Mouse (Mus musculus) brown adipose tissue, adult 24 weeks (tissue): ENCODE data around the gene F12. TPM values are rescaled to one million over a fixed set of nuclear protein-coding genes. Genes with fewer than 3 reads are reported as not detected.
A peak's percentile ranks its signal among the peaks of the same experiment; 100 is the strongest.
"Not testable (repeated sequence)": the region's sequence is repeated elsewhere in the genome, so short reads cannot be mapped to it uniquely, and the experiment has no call there.

Source experiments
- H3K27ac ChIP-seq: fragments of 200-500 bp; replicated peaks from 2 replicates; pipeline ENCODE4 v1.5.1; 2012; ENCODE audit warnings: low read depth, mild to moderate bottlenecking, low read length
- H3K4me1 ChIP-seq: fragments of 200-500 bp; 2 replicates; pipeline ENCODE4 v1.6.1; 2012; ENCODE audit warnings: low read length, mixed read lengths; ENCODE audit not compliant: control insufficient read depth, insufficient read depth, insufficient read length
- H3K4me3 ChIP-seq: fragments of 200-500 bp; 2 replicates; pipeline ENCODE4 v1.5.1; 2012; ENCODE audit warnings: low read depth, mild to moderate bottlenecking, low read length, moderate library complexity; ENCODE audit not compliant: insufficient read depth
- polyA plus RNA-seq: library from polyadenylated mRNA; stranded (reverse); fragments of >200 nt; gene quantifications from 2 replicates; pipeline ENCODE4 v1.2.4, GENCODE M21; 2012; ENCODE audit not compliant: missing spikeins, insufficient read depth, insufficient read length

F12 gene
- polyA plus RNA-seq, 1 experiment = not detected

DNA sequence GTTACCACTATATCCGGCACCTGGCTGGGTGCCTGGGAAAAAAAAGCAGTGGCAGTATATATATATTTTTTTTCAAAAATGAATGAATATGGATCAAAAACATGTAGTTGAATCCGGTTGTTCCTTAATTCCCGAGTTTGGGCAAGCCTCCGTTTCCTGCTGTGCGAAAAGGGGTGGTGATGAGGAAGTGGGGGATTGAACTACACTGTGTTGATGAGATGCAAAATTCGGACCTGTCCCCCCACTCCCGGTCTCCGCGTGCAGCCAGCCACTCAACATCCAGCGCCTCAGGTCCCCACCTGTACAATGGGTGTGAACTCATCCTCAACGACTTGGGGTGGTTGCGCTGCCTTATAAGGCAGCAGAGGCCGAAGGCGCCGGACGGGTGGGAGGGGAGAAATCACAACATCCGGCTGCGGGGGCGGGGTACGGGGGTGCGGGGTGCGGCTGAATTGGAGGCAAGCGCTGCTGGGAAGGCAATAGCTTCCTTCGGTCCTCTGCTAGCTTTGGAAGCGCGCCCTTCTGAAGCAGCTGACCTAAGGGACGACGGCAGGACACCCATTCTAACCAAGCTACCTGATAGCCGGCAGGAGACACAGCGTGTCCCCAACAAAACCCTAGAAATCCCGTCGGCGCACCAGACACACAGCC, 17.8 kb upstream of the F12 start:
- Histone ChIP-seq H3K27ac (peak overlapping the region; percentile 100), H3K4me1 (peaks cover 40% of the 10 kb centered on the region), H3K4me3 (peak overlapping the region; percentile 79)

DNA sequence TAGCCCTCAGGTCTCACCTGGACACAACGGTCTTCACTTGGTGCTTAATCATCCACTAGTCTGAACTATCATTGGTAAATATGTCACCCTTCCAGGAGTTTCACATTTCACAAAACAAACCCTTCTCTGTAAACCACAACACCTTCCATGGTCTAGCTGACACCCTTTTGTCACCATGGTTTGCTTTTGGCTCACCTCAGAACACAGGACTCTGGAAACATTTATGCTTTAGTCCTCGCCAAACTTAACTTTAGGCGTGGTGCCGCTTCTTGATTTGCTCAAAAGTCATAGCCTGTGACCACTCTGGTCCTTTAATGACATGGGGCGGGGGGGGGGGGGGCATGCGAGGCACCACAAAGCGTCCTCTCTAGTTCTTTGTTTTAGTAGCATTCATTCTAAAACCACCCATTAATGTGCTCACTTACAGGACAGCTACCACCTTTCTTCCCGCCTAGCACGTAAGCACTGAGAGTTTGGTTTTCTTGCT, 17.2 kb upstream of the F12 start:
- H3K4me3 ChIP-seq = peak overlapping the region; percentile 79
- peak overlapping the region; percentile 99 for H3K27ac ChIP-seq
- H3K4me1 ChIP-seq = peaks cover 38% of the 10 kb centered on the region

DNA sequence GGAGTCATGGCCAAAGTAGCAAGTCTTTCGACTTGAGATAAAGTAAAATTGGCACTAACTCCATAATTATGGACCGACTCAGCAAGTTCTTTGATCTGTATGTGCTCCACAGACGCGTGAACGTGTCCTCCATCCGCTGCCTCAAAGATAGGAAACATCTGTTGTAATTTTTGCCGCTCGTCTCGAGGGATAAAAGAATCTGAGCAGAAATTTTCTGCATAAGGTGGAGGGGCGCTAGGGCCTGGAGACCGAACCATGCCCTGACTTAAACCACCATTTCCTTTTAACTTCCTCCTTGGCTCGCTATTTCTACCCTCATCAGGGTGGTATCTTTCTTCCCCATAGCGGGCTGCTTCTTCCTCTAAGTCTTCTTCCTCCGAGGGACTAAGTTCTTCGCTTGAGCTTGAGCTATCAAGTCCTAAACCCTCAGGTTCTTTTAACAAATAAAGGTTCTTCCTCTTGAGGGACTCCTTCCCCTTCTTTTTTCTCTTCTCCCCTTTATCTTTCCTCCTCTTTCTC, 10.6 kb upstream of the F12 start:
- not testable (repeated sequence) for H3K4me1 ChIP-seq, H3K27ac ChIP-seq, H3K4me3 ChIP-seq

DNA sequence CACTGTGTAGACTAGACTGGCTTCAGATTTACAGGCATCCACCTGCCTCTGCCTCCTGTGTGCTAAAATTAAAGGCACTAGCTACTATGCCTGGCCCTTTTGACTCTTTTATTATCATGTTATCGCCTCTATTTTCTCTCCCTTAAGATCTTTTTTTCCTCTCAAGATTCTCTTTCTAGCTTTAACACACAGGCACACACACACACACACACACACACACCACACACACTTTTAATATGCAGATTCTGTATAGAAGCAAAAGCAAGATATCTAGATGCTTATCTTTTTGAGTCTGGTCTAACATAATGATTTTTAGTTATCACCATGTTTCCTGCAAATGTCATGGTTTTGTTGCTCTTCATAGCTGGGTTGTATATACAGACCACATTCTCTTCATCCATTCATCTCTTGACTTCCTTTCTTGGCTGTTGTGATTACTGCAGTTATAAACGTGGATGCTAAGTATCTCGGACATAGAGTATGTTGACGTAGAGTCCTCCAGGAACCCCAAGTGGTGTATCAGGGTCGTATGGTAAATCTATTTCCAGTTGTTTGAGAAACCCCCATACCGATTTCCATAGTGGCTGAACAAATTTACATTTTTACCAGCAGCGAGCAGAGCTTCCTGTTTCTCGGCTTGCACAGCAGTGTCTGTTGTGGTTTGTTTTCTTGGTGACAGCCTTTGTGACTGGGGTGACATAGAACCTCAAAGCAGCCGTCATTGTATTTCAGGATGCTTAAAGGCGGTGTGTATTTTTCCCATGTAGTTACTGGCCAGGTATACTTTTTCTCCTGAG, 5.5 kb upstream of the F12 start:
- no peak overlapping the region for H3K4me3 ChIP-seq
- 0 out of 2 replicates have a peak overlapping the region, but pooled peaks have one; percentile 9 for H3K27ac ChIP-seq
- H3K4me1 ChIP-seq = no peaks in the 10 kb centered on the region; the same call in 1 of the 2 replicates

DNA sequence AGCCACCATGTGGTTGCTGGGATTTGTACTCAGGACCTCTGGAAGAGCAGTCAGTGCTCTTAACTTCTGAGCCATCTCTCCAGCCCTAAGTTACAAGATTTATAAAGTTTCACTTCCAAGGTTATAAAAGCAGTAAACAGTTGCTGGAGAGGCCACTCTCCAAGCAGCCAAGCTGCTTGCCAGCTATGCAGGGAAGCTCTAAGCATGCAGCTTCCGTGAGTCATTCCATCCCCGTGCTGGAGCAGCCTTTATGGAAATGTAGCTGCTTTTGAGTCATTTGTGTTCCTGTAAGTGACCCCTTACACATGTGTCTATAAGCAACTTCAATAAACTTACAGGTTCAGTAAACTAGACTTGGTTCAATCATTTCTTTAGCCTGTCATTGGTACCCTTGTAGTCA, 4.0 kb upstream of the F12 start:
- Histone ChIP-seq H3K4me1 (no peaks in the 10 kb centered on the region; the same call in 1 of the 2 replicates), H3K27ac (no peak overlapping the region)

DNA sequence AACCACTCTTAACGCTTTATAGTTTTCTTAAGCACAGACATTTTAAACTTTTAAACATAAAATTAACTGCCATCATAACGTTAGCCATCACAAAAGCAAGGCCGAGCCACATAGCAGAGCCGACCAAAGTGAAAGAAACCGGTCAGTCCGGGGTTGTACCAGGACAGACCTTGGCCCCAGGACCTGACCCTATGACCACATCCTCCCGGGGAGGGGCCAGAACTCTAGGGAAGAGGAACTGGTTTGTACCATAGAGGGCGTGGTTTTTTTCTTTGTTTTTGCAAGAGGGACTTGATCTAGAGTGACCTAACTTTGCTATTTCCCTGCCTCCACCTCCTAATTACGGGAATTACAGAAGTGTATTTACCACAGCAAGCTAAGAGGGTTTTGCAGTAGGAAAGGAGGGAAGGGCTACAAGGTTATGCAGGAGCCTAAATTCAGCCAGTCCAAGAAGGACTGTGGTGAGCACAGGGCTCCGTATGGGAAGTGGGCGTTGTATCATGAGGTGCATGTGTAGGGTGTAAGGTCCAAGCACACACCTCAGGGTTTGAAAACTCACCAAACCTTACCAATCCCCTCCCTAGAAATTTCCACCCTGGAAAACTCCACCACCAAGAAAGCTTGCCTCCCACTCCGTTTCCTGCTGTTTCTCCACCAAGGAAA, 2.8 kb upstream of the F12 start:
- peak overlapping the region; percentile 83 for H3K27ac ChIP-seq
- 0 out of 2 replicates have a peak overlapping the region, but pooled peaks have one; percentile 4 for H3K4me3 ChIP-seq
- no peaks in the 10 kb centered on the region; the same call in 1 of the 2 replicates for H3K4me1 ChIP-seq

More for the DNA sequence above, 4.0 kb upstream of the F12 start:
- H3K4me3 ChIP-seq = no peak overlapping the region

DNA sequence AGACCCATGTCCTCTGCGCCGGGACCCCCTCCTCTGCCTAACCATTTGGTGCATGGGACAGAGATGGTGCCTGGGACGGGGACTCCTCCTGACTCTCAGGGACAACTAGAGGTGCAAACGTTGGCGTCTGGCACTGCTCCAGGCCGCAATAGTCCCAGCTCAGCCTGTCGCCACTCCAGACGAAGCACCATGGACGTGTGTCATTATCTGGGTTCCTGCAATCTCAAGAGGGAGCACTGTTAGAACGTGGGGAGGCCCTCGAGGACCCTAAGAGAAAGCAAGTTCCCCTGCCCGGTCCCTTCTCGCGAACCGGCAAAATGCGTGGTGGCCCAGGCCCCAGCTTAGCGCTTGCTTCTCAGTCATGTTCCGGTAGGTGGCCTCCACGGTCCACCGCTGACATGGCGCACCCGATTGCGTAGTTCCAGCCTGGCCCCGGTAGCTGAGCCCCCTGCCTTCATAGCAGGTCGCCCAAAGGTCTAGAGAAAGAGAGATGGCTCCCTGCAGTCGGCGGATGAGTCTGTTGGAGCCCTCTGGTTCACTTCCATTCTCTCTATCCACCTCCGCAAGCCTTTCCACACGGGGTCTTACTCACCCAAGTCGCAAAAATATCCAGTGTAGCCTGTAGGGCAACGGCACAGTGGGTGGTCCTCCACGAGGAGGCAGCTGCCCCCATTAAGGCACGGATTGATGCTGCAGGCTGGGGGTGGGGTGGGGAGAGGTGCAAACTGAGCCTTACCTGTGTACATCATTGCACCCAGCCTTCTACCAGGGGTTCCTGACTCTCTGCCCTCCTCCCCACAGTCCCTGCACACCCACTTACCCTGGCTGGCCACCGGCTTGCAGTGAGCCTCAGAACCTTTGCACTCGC, 5.4 kb downstream of the F12 start:
- Histone ChIP-seq H3K4me3 (peak overlapping the region; percentile 42), H3K4me1 (peaks cover 2% of the 10 kb centered on the region; the same call in 1 of the 2 replicates), H3K27ac (0 out of 2 replicates have a peak overlapping the region, but pooled peaks have one; percentile 4)

DNA sequence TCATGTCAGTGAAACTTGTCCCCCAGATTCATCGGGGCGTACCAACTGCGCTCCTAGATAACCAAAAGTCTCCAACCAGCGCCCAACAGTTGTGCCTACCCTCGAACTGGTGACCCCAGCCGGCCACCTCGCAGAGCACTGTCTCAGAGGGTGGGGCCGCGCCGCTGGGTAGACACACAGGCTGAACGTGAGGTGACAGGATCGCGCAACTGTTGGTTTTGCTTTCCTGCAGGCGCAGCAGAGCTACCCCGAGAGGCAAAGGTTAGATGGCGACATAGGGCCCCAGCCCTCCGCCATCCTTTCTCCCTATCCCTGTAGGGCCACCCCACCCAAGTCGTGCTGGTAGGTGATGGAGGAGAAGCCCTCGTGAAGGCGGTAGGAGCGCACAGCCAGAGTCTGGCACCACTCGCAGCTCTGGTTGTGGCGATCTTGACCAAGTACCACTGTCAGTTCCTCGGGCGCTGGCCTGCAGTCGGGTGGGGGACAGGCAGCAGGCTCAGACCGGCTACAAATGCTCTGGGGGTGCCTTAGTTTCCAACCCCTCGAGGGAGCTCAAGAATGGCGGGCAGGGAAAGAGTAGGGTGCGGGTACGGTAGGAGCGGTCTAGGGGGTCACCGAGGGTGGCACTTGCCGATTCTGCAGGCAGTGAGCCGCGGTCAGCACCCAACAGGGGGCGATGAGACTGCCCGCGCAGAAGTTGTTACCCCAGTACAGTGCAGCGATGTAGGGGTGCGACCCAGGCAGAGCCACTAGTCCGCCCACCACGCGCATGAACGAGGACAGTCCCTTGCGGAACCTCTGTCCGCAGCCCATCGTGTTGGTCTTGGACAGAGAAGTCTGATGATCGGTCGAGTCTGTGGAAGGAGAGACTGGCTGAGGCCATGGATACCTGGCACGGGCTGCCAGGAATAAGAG, 6.3 kb downstream of the F12 start:
- no peak overlapping the region for H3K4me3 ChIP-seq

DNA sequence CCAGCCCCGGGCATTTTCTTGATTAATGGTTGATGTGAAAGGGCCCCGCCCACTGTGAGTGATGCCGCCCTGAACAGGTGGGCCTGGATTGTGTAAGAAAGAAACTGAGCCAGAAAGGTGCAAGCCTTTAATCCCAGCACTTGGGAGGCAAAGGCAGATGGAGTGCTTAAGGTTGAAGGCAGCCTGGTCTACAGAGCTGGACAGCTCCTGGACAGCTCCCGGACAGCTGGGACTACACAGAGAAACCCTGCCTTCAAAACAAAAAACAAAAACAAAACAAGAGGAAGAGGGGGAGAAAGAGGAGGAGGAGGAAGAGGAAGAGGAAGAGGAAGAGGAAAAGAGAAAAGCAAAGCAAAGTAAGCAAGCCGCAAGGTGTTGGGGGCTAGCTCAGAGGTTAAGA, 7.5 kb downstream of the F12 start:
- no peak overlapping the region for H3K4me3 ChIP-seq
- H3K4me1 ChIP-seq = peaks cover 2% of the 10 kb centered on the region; the same call in 1 of the 2 replicates
- no peak overlapping the region for H3K27ac ChIP-seq

More for the DNA sequence above, 6.3 kb downstream of the F12 start:
- H3K4me1 ChIP-seq = peaks cover 2% of the 10 kb centered on the region; the same call in 1 of the 2 replicates
- no peak overlapping the region for H3K27ac ChIP-seq

DNA sequence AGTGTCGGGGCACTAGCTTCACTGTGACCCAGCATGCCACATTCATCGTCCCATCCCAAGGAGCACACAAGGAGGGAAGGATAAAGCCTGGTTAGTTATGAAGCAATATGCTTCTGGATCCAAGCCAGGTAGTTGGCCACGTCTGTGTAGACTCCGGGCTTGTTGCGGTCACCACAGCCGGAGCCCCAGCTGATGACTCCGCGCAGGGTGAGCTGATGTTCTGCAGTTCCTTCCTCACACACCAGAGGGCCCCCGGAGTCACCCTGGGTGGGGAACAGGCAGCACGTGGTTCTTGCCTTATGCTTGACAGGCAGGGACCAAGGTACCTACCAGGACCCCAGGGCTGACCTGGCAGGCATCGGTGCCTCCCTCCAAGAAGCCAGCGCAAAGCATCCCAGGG, 8.6 kb downstream of the F12 start:
- peaks cover 2% of the 10 kb centered on the region; the same call in 1 of the 2 replicates for H3K4me1 ChIP-seq
- H3K27ac ChIP-seq = no peak overlapping the region
- H3K4me3 ChIP-seq = no peak overlapping the region

DNA sequence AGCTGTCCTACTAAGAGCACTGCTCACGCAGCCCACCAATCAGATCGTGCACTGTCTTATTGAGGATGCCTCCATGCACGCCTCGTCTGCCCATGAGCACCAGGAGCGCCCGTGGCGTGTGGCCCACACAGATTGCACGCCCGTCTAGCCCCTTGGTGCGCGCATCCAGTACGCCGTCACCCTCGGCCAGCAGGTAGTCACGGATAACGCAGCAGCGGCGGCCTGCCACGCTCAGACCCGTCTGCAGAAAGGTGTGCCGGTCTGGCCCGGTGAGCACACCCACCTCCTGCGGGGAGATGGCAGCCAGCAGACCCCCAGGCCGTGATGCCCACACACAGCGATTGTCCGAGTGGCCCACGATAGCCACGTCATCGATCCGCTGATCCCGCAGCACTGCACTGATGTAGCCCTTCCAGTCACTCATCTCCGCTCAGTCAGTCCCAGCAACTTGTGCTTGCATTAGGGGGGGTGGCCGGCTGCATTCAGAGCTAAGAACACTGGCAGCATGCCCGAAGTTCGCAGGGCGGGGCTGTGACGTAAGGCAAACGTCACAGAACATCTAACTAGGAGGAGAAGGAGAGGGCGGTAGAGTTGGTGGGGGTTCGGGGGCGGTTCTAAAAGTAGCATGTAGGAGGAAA, 11.7 kb downstream of the F12 start, which contains the start of gene Pfn3:
TSS of gene Pfn3 (minus strand) at position 490 of the 638 bp plus-strand sequence.
- no peak within 1 kb of the TSS for H3K4me3 ChIP-seq
- no peak within 1 kb of the TSS for H3K27ac ChIP-seq
- peaks cover 2% of the 10 kb centered on the region; the same call in 1 of the 2 replicates for H3K4me1 ChIP-seq

DNA sequence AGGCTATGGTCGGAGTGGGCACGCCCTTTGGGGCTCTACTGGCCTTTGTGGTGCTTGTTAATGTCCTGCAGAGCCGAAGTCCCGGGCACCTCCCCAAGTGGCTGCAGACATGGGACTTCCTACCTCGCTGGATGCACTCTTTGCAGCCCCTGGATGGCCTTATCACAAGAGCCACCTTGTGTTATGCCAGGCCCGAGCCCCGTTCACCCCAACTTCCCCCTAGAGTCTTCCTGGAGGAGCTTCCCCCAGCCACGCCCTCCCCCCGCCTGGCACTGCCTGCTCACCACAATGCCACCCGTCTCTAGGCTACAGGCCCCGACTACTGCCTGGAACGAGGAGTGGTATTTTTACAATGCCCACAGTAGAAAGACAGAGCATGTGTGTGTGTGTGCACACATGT, 13.3 kb downstream of the F12 start:
- Histone ChIP-seq H3K27ac (no peak overlapping the region), H3K4me3 (no peak overlapping the region), H3K4me1 (no peaks in the 10 kb centered on the region)
